Mouse (Mus musculus) stomach, postnatal 0 days (tissue): ENCODE data around the gene Zswim1. TPM values are rescaled to one million over a fixed set of nuclear protein-coding genes. Genes with fewer than 3 reads are reported as not detected.

Experiments used
- ATAC-seq: fragments of 200-750 bp; cut with Nextera tagmentation; 2 replicates; pipeline ENCODE4 v1.8.0; 2017; ENCODE audit not compliant: low FRiP score, low TSS enrichment
- DNase-seq: peaks from one replicate; pipeline ENCODE4 v3.0.0-alpha.2; 2016; ENCODE audit warnings: low spot score
- H3K27ac ChIP-seq: fragments of 300-500 bp; sonication (generic); replicated peaks from 2 replicates; pipeline ENCODE4 v1.5.1; 2014; ENCODE audit warnings: mild to moderate bottlenecking, control low read depth
- H3K27me3 ChIP-seq: fragments of 300-500 bp; sonication (generic); 2 replicates; pipeline ENCODE4 v1.6.1; 2014; ENCODE audit warnings: low read length; ENCODE audit not compliant: control insufficient read depth, insufficient read depth
- H3K36me3 ChIP-seq: fragments of 300-500 bp; sonication (generic); 2 replicates; pipeline ENCODE4 v1.6.1; 2014; ENCODE audit warnings: low read length, mixed read lengths; ENCODE audit not compliant: control insufficient read depth, insufficient read depth
- H3K4me1 ChIP-seq: fragments of 300-500 bp; sonication (generic); replicated peaks from 2 replicates; pipeline ENCODE4 v1.6.1; 2014; ENCODE audit warnings: antibody characterized with exemption; ENCODE audit not compliant: control insufficient read depth, insufficient read depth
- H3K4me2 ChIP-seq: fragments of 300-500 bp; sonication (generic); replicated peaks from 2 replicates; pipeline ENCODE4 v1.6.1; 2014; ENCODE audit warnings: low read depth, mild to moderate bottlenecking, control low read depth, moderate library complexity
- H3K4me3 ChIP-seq: fragments of 300-500 bp; sonication (generic); 2 replicates; pipeline ENCODE4 v1.5.1; 2014; ENCODE audit warnings: low read depth, low read length, control low read depth
- H3K9ac ChIP-seq: fragments of 300-500 bp; sonication (generic); 2 replicates; pipeline ENCODE4 v1.6.1; 2014; ENCODE audit warnings: mild to moderate bottlenecking, low read length, control low read depth, mixed read lengths
- H3K9me3 ChIP-seq: fragments of 300-500 bp; sonication (generic); 2 replicates; pipeline ENCODE4 v1.6.1; 2016; ENCODE audit warnings: low read length; ENCODE audit not compliant: control insufficient read depth
- CTCF ChIP-seq: IDR thresholded peaks from 2 replicates; pipeline ENCODE4 v1.5.1; 2016; ENCODE audit warnings: antibody characterized with exemption, low read depth, mild to moderate bottlenecking, moderate library complexity
- EP300 ChIP-seq: optimal IDR thresholded peaks from 2 replicates; pipeline ENCODE3; 2016; ENCODE audit warnings: antibody characterized with exemption
- WGBS: fragments of 180-500 bp; shearing (Covaris S2); extraction: QIAGEN DNeasy Blood & Tissue Kit; methylation state at CpG from one replicate; pipeline ENCODE4 v1.1.7; 2014; 5-methylcytosine and 5-hydroxymethylcytosine counted together
- polyA plus RNA-seq: library from polyadenylated mRNA; unstranded; fragments of >200 nt; fragmentation: Nextera tagmentation; extraction: Ambion mirVana; gene quantifications from 2 replicates; pipeline ENCODE4 v1.2.1, GENCODE M21; 2015

Gene Zswim1
- polyA plus RNA-seq, 1 experiment from 2014 or later = 10.1 TPM

DNA sequence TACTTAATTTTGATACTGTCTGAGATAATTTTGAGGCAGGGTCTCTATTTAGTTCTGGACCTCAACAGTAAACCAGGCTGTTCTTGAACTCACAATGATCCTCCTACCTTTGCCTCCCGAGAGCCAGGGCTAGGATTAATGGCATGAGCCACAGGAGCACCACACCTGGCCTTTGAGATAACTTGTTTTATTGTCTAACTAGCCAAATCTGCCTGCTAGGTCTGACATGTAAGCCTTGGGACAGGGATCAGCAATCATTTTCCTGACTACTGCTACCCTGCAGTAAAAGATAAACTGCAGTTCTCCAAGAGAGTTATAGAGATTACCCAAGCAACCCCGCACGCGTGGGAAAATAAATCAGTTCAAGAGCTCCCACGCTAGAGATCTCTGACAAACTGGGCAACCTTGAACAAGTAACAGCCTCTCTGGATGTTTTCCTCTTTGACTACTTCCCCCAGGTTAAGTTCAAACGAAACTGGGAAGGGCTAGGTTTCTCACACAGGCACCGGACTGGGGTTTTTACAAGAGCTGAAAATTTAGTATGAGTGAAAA lies 37.5 kb upstream of the Zswim1 start:
- Histone ChIP-seq H3K4me2 (peak overlapping the region; percentile 90), H3K4me1 (0 out of 2 replicates have a peak, but pooled peaks cover 3% of the 10 kb centered on the region), H3K9ac (peak overlapping the region; percentile 79; the same call in 1 of the 2 replicates), H3K27me3 (no peaks in the 10 kb centered on the region), H3K36me3 (no peaks in the 10 kb centered on the region; the same call in 1 of the 2 replicates), H3K27ac (peak overlapping the region; percentile 95), H3K4me3 (peak overlapping the region; percentile 74), H3K9me3 (no peaks in the 10 kb centered on the region)
- ATAC-seq = no peak
- TF ChIP-seq CTCF = no peak
- TF ChIP-seq EP300 = no peak
- WGBS = 6% methylated on average over 7 of the region's 7 CpGs
- DNase-seq = no peak

DNA sequence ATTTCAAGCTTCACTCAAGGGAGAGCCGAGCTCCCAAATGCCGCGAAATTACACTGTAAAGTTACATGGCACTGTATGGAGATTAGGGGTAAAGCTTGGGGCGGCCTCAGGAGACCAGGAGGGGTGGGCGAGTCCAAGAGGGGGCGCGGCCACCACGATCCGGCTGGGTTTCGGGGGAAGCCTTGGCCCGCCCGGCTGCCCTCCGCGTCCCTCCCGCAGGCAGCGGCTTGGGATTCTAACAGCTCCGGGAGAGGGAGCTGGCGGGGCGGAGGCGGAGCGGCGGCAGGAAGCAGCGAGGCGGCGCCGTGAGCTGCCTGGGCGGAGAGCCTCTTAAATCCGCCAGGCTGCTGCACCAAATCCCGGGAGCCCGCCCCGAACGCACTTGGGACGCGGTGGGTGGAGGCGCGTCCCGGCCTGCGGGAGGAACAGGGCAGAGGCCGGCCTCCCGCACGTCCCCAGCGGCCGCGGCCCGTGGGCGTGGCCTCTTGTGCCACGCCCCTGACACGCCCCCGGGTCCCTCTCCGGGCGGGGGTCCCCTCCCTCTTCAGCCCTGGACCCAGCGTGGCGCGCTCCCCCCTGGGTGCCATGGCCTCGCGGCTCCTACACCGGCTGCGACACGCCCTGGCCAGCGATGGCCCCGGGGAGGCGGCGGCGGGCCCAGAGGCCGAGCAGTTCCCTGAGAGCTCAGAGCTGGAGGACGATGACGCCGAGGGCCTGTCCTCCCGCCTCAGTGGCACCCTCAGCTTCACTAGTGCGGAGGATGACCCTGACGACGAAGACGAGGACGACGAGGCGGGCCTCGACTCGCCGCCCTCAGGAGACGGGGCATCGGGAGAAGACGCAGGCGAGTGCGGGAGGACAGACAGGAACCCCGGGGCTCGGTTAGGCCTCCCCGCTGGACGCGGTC lies 36.8 kb upstream of the Zswim1 start, which contains the start of gene Snx21:
Gene Snx21 (plus strand): TSS at position 343 of the 907 bp plus-strand sequence.
- Histone ChIP-seq H3K4me1 (0 out of 2 replicates have a peak, but pooled peaks cover 3% of the 10 kb centered on the region), H3K4me3 (peak within 1 kb of the TSS; percentile 74), H3K27me3 (no peaks in the 10 kb centered on the region), H3K4me2 (peak within 1 kb of the TSS; percentile 90), H3K9me3 (no peaks in the 10 kb centered on the region), H3K36me3 (no peaks in the 10 kb centered on the region; the same call in 1 of the 2 replicates), H3K27ac (peak within 1 kb of the TSS; percentile 95), H3K9ac (peak within 1 kb of the TSS; percentile 79)
- TF ChIP-seq CTCF = peak; percentile 76
- no peak for TF ChIP-seq EP300
- DNase-seq (peak; percentile 92), ATAC-seq (peak; percentile 90)
- WGBS = under 1% methylated on average over 66 of the region's 89 CpGs

DNA sequence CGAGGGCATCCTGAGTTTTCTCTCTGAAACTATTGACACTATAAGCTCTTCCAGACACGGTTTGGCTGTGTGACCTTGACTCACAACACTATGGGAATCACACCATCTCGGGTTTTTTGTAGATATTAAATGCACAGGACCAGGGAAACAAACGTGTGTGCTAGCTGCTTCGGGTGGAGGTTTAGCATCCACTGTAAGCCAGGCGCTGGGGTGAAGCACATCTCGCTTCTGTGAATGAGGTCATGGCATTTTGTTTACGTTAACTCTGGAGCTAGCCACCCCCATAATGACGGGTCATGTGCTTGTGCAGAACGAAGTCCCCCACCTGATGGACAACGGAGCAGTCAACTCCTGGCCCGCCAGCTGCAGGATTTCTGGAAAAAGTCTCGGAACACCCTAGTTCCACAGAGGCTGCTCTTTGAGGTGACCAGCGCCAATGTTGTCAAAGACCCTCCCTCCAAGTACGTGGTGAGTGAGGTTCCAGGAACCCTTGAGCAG lies 36.0 kb upstream of the Zswim1 start:
- ATAC-seq (peak; percentile 18), DNase-seq (peak; percentile 38)
- H3K9ac ChIP-seq = peak overlapping the region; percentile 79
- H3K9me3 ChIP-seq = no peaks in the 10 kb centered on the region
- 0 out of 2 replicates have a peak, but pooled peaks cover 3% of the 10 kb centered on the region for H3K4me1 ChIP-seq
- WGBS = 9% methylated on average over 15 of the region's 15 CpGs
- H3K36me3 ChIP-seq = no peaks in the 10 kb centered on the region; the same call in 1 of the 2 replicates
- H3K4me3 ChIP-seq = peak overlapping the region; percentile 74
- peak overlapping the region; percentile 90 for H3K4me2 ChIP-seq
- TF ChIP-seq EP300 = no peak
- no peak for TF ChIP-seq CTCF
- no peaks in the 10 kb centered on the region for H3K27me3 ChIP-seq
- H3K27ac ChIP-seq = peak overlapping the region; percentile 95

DNA sequence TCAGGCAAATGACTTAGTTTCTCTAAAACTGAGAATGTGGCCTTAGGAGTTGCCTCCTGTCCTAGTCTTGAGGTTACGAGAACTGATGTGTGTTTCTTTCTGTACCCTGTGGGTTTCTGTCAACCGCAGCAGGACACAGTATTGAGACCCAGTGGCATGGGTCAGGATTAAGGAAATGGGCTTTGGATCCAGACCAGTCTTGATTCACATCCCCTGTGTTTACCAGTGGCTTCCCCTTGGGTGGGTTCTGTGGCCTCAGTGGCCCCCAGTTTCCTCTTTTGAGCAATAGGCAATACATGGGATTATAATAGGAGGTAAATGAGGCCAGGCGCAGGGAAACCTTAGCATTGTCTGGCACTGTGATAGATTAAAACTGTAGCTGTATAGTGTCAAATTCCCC lies 35.5 kb upstream of the Zswim1 start:
- Histone ChIP-seq H3K27me3 (no peaks in the 10 kb centered on the region), H3K4me2 (peak overlapping the region; percentile 90), H3K4me1 (0 out of 2 replicates have a peak, but pooled peaks cover 3% of the 10 kb centered on the region), H3K9ac (no peak overlapping the region), H3K36me3 (peaks cover 4% of the 10 kb centered on the region), H3K27ac (0 out of 2 replicates have a peak overlapping the region, but pooled peaks have one; percentile 18), H3K4me3 (peak overlapping the region; percentile 74; the same call in 1 of the 2 replicates), H3K9me3 (no peaks in the 10 kb centered on the region)
- DNase-seq = no peak
- TF ChIP-seq CTCF (no peak), EP300 (no peak)
- WGBS = 73% methylated on average over 3 of the region's 3 CpGs
- ATAC-seq = no peak

DNA sequence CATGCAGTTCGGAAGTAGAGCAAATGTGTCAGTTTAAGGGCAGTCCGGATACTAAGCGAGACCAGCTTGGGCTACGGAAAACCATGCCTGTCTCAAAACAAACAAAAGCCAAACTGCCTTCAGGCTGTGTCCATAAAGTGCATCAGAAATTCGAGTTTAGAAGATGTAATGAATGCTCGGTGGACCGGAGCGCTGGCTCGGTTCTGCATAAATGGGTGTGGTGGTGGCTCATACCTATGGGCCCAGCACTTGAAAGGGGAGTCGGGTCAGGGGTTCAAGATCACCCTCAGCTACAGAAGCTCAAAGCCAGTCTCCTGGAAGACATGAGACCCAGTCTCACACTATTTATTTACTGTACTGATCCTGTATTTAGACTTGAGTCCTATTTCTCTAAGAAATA lies 34.7 kb upstream of the Zswim1 start:
- no peaks in the 10 kb centered on the region for H3K9me3 ChIP-seq
- H3K36me3 ChIP-seq = peaks cover 11% of the 10 kb centered on the region
- no peak for ATAC-seq
- H3K9ac ChIP-seq = no peak overlapping the region
- H3K4me3 ChIP-seq = no peak overlapping the region
- no peak overlapping the region for H3K27ac ChIP-seq
- WGBS = 73% methylated on average over 10 of the region's 10 CpGs
- 0 out of 2 replicates have a peak, but pooled peaks cover 3% of the 10 kb centered on the region for H3K4me1 ChIP-seq
- no peaks in the 10 kb centered on the region for H3K27me3 ChIP-seq
- DNase-seq = no peak
- H3K4me2 ChIP-seq = no peak overlapping the region
- TF ChIP-seq EP300 = no peak
- no peak for TF ChIP-seq CTCF
